Mouse (Mus musculus) heart, adult 2 months (tissue): ENCODE data around the gene Epha1. TPM values are rescaled to one million over a fixed set of nuclear protein-coding genes. Genes with fewer than 3 reads are reported as not detected.

ENCODE experiments used
- DNase-seq, 2 experiments: peaks; one replicate each; pipeline ENCODE4 v3.0.0; 2021
- H3K27ac ChIP-seq: fragments of 200-600 bp; 2 replicates; pipeline ENCODE4 v1.8.1; 2022
- H3K27me3 ChIP-seq: fragments of 200-500 bp; 2 replicates; pipeline ENCODE4 v1.6.1; 2012; ENCODE audit warnings: mild to moderate bottlenecking, low read length, inconsistent platforms, mixed read lengths; ENCODE audit not compliant: control insufficient read depth, insufficient read depth
- H3K36me3 ChIP-seq: fragments of 200-500 bp; 2 replicates; pipeline ENCODE4 v1.6.1; 2012; ENCODE audit warnings: low read length, inconsistent platforms; ENCODE audit not compliant: control insufficient read depth, insufficient read depth
- H3K4me1 ChIP-seq: fragments of 200-500 bp; 2 replicates; pipeline ENCODE4 v1.6.1; 2011; ENCODE audit warnings: low read length; ENCODE audit not compliant: control insufficient read depth, insufficient read depth
- H3K4me3 ChIP-seq: fragments of 200-600 bp; 2 replicates; pipeline ENCODE4 v1.8.1; 2022
- H3K79me2 ChIP-seq: fragments of 200-500 bp; replicated peaks from 2 replicates; pipeline ENCODE4 v1.6.1; 2012; ENCODE audit warnings: mild to moderate bottlenecking, inconsistent platforms, low read length, moderate library complexity, mixed read lengths; ENCODE audit not compliant: control insufficient read depth, insufficient read depth
- H3K9ac ChIP-seq: fragments of 200-500 bp; 2 replicates; pipeline ENCODE4 v1.6.1; 2012; ENCODE audit warnings: low read depth, mild to moderate bottlenecking, control low read depth, inconsistent platforms, low read length, mixed read lengths
- CTCF ChIP-seq: fragments of 200-600 bp; IDR thresholded peaks from 2 replicates; pipeline ENCODE4 v1.8.1; 2022; ENCODE audit warnings: antibody characterized with exemption, mild to moderate bottlenecking, moderate library complexity
- EP300 ChIP-seq: fragments of 200-500 bp; IDR thresholded peaks from 2 replicates; pipeline ENCODE4 v1.6.1; 2011; ENCODE audit warnings: low read depth, low read length, control low read depth; ENCODE audit not compliant: insufficient read depth
- POLR2A ChIP-seq: fragments of 200-500 bp; IDR thresholded peaks from 2 replicates; pipeline ENCODE4 v1.6.1; 2011; ENCODE audit warnings: mild to moderate bottlenecking, low read depth, low read length, control low read depth; ENCODE audit not compliant: insufficient read depth
- WGBS: fragments of 180-500 bp; shearing (Covaris S2); methylation state at CpG from one replicate; pipeline ENCODE4 v1.1.7; 2018; 5-methylcytosine and 5-hydroxymethylcytosine counted together
- intact Hi-C: fragments of 180-260 bp; cut with DNase I; formaldehyde crosslinking; loops from one replicate; pipeline ENCODE4 v1.15.1; 2025
- polyA plus RNA-seq: library from polyadenylated mRNA; depleted of rRNA; stranded (reverse); fragments of >200 nt; gene quantifications from 2 replicates; pipeline ENCODE4 v1.2.3, GENCODE M21; 2012
- total RNA-seq, 2 experiments: library from RNA; stranded (reverse); gene quantifications; 2 replicates each; pipeline ENCODE4 v1.2.3; 2021

Gene Epha1
- total and polyA plus RNA-seq, 3 experiments = 0.14 to 0.94 (median 0.16) TPM

GRCm38 (mm10) chr6:42376016-42376415, 2.9 kb upstream of the Epha1 start:
- no peaks in the 10 kb centered on the region for H3K27me3 ChIP-seq
- H3K27ac ChIP-seq = peak overlapping the region; percentile 49
- intact Hi-C loops = loop anchor here (5.0 kb wide), 1 partner anchor 149 kb away; no protein-coding TSS in a partner anchor
- H3K36me3 ChIP-seq = peaks cover 4% of the 10 kb centered on the region; the same call in 1 of the 2 replicates
- 29% methylated on average over 4 of the region's 4 CpGs for WGBS
- no peak for DNase-seq
- H3K9ac ChIP-seq = no peak overlapping the region
- peaks cover 14% of the 10 kb centered on the region for H3K4me1 ChIP-seq
- no peak for TF ChIP-seq CTCF
- no peak for TF ChIP-seq EP300
- TF ChIP-seq POLR2A = no peak
- no peak overlapping the region for H3K4me3 ChIP-seq
- H3K79me2 ChIP-seq = no peaks in the 10 kb centered on the region

GRCm38 (mm10) chr6:42375131-42375530, 2.1 kb upstream of the Epha1 start:
- Histone ChIP-seq H3K27ac (peak overlapping the region; percentile 49), H3K4me3 (no peak overlapping the region), H3K79me2 (no peaks in the 10 kb centered on the region), H3K4me1 (peaks cover 16% of the 10 kb centered on the region), H3K36me3 (peaks cover 4% of the 10 kb centered on the region), H3K27me3 (no peaks in the 10 kb centered on the region), H3K9ac (no peak overlapping the region)
- no peak for TF ChIP-seq EP300
- no peak for TF ChIP-seq CTCF
- TF ChIP-seq POLR2A = no peak
- intact Hi-C loops = loop anchor here (5.0 kb wide), 1 partner anchor 148 kb away; no protein-coding TSS in a partner anchor
- no peak for DNase-seq
- 52% methylated on average over 2 of the region's 2 CpGs for WGBS

GRCm38 (mm10) chr6:42374701-42375100, 1.6 kb upstream of the Epha1 start:
- WGBS = 27% methylated on average over 4 of the region's 4 CpGs
- intact Hi-C loops = loop anchor here (5.0 kb wide), 1 partner anchor 147 kb away; no protein-coding TSS in a partner anchor
- Histone ChIP-seq H3K27ac (peak overlapping the region; percentile 49), H3K27me3 (no peaks in the 10 kb centered on the region), H3K79me2 (no peaks in the 10 kb centered on the region), H3K4me1 (peaks cover 19% of the 10 kb centered on the region), H3K9ac (no peak overlapping the region), H3K36me3 (peaks cover 4% of the 10 kb centered on the region), H3K4me3 (no peak overlapping the region)
- TF ChIP-seq EP300 = no peak
- TF ChIP-seq POLR2A = no peak
- no peak for TF ChIP-seq CTCF
- peak in 1 of 2 experiments; percentile 50 for DNase-seq

- WGBS = 45% methylated on average over 7 of the region's 7 CpGs
- peaks cover 6% of the 10 kb centered on the region for H3K36me3 ChIP-seq
- TF ChIP-seq POLR2A (no peak), CTCF (no peak), EP300 (no peak)
- H3K9ac ChIP-seq = peak overlapping the region; percentile 16
- intact Hi-C loops = loop anchor here (1.0 kb wide), 1 partner anchor 25 kb away; the partner anchor contains the start of gene Zyx
- H3K27ac ChIP-seq = no peak overlapping the region
- H3K27me3 ChIP-seq = no peaks in the 10 kb centered on the region
- no peak for DNase-seq
- H3K4me1 ChIP-seq = peaks cover 19% of the 10 kb centered on the region
- no peak overlapping the region; the same call in 1 of the 2 replicates for H3K4me3 ChIP-seq
- no peaks in the 10 kb centered on the region for H3K79me2 ChIP-seq
Measured at GRCm38 (mm10) chr6:42373669-42374430, 782 bp upstream of the Epha1 start.

GRCm38 (mm10) chr6:42372421-42372815, 650 bp downstream of the Epha1 start:
- peaks cover 6% of the 10 kb centered on the region for H3K36me3 ChIP-seq
- H3K79me2 ChIP-seq = no peaks in the 10 kb centered on the region
- TF ChIP-seq POLR2A (no peak), EP300 (no peak)
- H3K4me1 ChIP-seq = peaks cover 19% of the 10 kb centered on the region
- DNase-seq = no peak
- H3K27me3 ChIP-seq = no peaks in the 10 kb centered on the region
- WGBS = 71% methylated on average over 9 of the region's 9 CpGs
- H3K4me3 ChIP-seq = no peak overlapping the region
- intact Hi-C loops = no loop called here
- H3K27ac ChIP-seq = no peak overlapping the region
- no peak overlapping the region for H3K9ac ChIP-seq

GRCm38 (mm10) chr6:42372001-42372400, 1.1 kb downstream of the Epha1 start:
- no peaks in the 10 kb centered on the region for H3K27me3 ChIP-seq
- peaks cover 6% of the 10 kb centered on the region for H3K36me3 ChIP-seq
- TF ChIP-seq CTCF = no peak
- no peak for TF ChIP-seq POLR2A
- no peak for TF ChIP-seq EP300
- WGBS = 61% methylated on average over 3 of the region's 3 CpGs
- H3K79me2 ChIP-seq = no peaks in the 10 kb centered on the region
- no peak overlapping the region for H3K9ac ChIP-seq
- DNase-seq = peak in 1 of 2 experiments; percentile 24
- intact Hi-C loops = no loop called here
- peaks cover 19% of the 10 kb centered on the region for H3K4me1 ChIP-seq
- H3K4me3 ChIP-seq = no peak overlapping the region
- no peak overlapping the region for H3K27ac ChIP-seq
